Mouse (Mus musculus) urinary bladder, postnatal 4 days (tissue): ENCODE measurements around the gene Crygc.

Source experiments
- DNase-seq, 2 experiments: peaks; one replicate each; pipeline ENCODE4 v3.0.0; 2021 to 2022; ENCODE audit warnings: low spot score in 2 of 2

Gene Crygc

DNA sequence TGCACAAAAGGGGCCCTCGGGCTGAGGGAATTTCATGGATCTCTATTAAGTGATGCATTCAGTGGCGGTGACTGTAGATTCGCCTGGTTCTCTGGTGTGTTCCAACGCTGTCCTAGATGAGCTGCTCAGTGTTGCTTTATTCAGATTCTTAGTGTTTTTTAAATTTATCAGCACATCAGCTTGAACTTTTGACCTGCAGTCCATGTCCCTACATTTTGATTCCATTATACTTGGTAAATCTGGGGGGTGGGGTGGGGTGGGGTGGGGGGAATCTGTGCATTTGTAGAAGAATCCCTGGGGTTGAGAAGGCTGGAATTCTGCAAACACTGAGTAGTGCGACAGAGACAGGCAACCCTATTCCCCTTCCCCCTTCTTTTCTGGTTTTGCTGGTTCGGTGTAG, at the start of gene Crygc:
Gene Crygc (minus strand): TSS at position 101 of the 400 bp plus-strand sequence.
- DNase-seq = no peak

DNA sequence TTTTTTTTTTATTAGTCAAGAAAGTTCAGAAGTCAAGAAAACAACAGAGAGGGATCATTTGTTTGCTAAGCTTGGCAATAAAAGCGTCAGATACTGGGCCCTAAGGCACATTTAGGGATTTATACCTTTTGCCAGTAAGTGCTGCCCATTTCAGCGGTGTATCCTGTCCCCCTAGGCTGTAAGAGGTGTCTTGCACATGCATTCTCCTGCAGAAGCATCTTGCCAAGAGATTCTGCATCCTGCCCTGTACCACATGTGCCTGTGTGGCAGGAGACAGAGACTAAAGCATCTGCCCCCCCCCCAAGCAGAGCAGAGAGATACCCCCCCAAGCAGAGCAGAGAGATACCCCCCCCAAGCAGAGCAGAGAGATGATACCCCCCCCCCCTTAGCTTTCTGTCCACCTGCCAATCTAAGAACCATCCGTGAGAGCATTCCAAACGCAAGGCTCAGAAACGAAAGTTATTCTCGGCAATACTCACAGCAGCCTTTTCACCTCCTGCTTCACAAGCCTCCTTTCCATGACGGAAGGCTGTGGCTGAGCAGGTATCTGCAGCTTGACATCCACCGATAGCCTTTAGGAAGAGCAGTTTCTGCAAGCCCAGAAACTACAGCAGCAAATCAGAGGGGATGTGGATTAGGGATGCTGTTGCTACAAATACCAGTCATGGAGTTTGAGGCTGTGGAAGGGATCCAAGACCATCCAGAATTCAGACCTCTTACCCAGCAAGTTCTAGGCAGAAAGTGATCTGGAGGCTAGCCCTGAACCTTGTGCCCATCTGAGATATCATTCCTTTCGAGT, 49.3 kb upstream of the Crygc start, which contains the start of gene D630023F18Rik:
Gene D630023F18Rik (minus strand): TSS at position 641 of the 799 bp plus-strand sequence.
- no peak for DNase-seq

DNA sequence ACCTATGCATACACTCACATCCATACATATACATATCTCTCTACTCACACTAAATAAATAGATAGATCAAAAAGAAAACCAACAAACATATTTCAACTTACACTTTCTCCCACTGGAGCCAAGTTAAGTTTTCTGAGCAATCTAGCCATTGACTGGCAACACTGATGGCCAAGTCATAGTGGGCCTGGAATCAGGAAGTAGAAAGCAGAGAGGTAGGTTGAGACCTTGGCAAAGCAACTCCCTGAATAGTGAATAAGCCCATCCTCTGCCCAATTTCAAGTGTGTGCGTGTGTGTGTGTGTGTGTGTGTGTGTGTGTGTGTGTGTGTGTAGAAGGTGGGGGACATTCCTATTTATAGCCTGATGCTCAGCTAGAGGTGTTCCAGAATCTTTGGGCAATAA, 45.9 kb upstream of the Crygc start, which contains the start of gene Gm28845:
Gene Gm28845 (minus strand): TSS at position 121 of the 400 bp plus-strand sequence.
- DNase-seq = no peak

DNA sequence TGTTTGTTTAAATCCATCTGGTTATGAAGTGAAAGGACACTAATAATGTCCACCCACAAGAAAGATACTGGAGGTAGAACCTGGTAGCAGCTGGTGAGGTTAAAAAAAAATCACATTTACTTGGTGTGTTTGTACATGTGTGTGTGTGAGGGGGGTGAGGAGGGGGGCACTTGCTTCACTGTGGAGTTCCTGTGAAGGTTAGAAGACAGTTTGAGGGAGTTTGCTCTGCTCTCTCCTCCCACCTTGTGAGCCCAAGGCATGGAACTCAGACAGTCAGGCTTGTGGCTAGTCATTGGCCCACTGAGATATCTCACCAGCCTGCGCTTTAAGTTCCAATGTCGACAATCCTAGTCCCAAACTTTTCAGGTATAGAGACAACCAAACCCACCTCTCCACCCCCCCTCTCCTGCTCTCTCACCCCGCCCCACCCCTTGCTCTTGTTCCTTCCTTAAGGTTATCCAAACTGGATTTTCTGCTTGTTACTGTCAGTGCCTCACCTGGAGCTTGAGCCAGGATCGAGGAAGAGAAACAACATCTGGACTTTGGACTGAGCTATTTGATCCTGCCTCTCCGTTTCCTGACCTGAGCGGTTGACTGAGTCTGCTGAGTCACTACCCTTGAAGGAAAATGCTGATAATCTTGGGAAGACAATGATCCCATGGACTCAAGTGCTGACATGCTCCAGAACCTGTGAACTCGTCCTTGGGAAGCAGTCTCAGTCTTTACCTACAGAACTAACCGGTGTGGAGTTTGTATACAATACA, 44.8 kb upstream of the Crygc start:
- DNase-seq = no peak

DNA sequence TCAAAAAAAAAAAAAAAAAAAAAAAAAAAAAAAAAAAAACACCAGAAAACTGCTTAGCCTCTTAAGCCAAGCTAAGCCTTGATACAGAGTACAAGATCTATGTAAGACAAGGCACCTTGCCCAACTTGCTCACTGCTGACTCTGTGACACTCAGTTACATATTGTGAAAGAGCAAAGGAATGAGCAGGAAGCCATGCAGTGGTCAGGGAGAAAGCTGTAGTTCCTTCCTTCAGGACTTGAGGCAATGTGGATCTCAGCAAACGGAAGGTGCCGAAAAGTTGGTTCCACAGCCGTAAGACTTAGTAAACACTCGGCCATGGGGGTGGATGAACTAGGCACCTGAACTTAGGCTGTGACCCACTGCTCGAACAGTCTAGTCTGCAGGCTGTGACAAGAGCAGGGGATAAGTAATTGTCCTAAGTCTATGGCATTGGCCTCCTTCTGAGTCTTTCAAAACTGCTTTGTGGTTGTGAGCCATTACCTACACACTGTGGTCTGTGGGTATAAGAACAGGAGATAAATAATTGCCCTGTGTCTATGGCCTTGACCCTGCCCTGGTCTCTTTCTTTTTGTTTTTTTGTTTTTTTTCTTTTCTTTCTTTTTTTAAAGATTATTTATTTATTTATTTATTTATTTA, 40.2 kb upstream of the Crygc start:
- no peak for DNase-seq

DNA sequence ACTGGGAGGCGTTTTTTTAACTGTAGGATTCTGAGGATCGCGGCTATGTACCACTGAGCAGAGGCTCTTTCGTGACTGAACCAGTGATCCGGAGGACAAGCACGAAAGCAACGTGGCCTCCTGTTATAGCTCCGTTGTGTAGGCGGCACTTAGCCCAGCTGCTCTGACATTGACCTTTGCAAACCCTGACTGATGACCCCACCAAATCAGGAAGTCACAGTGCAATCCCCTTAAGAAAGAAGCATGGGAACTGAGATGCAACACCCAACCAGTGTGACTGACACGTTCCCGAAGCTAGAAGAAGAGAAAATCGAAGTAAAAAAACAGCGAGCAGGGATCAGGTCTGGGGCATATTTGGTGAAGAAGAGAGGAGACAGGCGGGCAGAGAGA, 39.3 kb upstream of the Crygc start:
- no peak for DNase-seq

DNA sequence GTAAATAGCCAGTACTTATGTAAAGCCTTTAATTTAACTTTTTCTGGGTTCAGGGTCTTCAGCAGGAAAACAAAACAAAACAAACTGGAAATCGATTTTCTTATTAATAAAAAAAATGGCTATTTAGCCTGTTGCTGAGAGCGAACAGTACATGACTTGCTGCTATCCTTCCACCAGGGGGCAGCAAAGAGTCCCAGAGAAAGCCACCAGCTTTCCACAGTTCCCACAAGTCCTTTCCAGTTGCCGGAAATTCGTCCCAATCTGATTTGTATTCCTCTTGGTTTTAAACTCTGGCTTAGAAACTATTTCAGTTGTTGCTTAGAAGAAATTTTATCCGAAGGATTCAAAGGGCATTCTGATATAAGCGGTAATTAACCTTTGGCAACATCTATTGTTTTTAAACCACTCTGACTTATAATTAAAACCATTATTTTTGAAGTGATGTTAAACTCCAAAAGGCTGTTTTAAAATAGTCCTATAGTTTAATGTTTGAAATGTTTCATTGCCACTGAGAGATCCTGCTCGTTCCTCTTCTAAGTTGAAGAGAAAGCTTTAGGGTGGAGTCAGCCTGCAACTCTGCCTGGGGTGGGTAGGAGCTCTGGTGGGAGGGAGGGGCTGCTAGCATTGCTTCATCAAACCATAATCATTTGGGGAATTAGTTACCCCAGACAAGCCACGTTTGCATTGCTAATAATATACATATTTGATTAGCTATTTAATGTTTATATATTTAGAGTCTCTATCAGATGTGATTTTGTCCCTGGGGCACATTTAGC, 38.7 kb upstream of the Crygc start:
- DNase-seq = peak; percentile 42 to 73

DNA sequence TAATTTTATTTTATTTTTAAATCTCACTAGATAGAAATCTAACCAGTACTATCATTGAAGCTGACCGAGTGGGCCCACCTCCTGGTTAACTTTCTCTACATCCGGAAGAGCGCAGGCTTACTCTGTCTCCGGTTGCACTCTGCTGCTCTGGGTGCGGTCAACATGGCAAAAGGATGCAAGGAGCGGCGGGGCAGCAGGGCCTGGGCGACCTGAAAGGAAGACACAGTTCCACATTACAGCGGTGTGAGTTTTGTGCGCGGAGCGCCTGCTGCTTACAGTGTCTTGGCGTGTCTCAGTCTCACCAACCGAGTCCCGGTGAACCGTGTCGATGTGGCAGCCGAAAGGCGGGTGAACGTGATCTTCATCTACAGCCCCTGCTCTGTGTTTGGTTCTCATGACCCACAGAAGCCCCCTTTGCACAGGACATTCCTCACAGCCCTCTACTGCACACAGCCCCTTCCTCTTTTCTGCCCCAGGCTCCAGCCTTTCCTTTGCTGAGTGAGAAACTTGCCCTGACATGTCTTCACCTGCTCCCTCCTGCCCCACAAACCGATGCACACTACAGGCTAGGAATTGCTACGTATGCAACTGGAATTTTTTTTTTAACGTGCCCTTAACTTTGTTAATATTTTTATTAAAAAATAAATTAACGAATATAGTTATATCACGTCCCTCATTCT, 36.4 kb upstream of the Crygc start:
- DNase-seq = no peak

DNA sequence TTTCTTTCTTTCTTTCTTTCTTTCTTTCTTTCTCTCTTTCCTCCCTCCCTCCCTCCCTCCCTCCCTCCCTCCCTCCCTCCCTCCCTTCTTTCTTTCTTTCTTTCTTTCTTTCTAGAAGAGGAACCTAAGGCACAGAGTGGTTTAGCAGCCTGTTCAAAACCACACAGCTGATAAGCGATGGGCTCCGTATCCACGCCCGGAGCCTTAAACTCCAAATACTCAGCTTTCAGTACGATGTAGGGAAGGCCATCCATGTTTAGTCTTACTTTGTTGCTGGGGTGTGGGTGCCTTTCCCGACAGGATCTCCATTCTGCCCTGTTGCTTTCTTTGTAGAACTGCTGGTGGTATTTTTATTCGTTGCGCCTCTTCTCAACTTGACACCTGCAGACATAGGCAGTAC, 35.7 kb upstream of the Crygc start:
- no peak for DNase-seq

DNA sequence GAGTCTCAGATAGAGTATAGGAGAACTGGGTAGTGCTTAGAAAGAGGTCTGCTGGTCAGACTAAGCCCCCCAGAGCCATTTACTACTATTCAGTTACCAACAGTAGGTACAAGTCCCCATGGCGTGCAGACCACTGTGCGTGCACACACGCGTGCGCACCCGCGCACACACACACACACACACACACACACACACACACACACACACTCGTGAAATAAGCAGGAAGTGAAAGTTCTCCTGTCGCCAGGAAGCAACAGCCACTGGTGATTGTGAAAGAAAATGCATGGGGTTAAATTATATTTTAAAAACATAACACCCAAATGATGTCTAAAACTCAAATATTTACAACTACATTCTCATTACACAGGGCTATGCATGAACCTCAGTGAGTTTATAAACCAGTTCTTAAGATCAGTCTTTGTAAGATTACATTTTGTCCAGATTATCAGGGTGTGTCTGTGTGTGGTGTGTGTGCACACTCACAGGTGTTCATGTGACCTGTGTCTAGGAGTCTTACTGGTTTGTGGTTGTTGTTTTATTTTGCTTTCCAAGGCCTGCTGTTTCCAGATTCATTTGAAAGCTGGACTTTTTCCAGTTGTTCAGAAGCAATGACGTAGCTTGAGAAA, 34.3 kb upstream of the Crygc start:
- DNase-seq = no peak

DNA sequence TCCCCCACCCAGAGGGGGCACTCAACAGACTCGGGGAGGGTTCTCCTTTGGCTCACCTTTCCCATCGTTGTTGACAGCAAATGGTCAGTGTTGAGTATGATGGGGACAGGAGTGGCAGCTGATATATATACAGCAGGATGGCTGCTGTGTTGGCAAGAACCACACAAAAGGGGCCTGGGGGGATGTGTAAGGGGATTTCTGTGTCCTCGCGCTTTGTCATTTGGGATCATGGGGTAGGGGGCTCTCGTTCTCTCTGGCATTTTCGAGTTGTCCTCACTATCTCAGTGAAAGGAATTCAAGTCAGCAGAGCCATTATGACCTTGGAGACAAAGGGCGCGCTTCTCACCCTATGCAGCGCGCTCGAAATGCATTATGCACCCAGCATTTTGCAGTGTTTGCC, 29.8 kb upstream of the Crygc start, which contains the start of gene Cryga:
Gene Cryga (minus strand): TSS at position 101 of the 400 bp plus-strand sequence.
- DNase-seq = no peak

DNA sequence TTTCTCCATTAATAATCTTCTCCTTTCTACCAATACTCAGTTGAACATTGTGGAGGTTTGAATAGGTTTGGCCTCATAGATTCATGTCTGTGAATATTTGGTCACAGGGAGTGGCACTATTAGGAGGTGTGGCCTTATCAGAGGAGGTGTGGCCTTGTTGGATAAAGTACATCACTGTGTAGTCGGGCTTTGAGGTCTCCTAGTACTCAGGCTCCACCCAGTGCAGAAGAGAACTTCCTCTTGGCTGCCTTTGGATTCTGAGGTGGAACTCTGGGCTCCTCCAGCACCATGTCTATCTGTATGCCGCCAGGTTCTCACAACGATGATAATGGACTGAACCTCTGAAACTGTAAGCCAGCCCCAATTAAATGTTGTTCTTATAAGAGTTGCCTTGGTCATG, 23.5 kb upstream of the Crygc start:
- no peak for DNase-seq

DNA sequence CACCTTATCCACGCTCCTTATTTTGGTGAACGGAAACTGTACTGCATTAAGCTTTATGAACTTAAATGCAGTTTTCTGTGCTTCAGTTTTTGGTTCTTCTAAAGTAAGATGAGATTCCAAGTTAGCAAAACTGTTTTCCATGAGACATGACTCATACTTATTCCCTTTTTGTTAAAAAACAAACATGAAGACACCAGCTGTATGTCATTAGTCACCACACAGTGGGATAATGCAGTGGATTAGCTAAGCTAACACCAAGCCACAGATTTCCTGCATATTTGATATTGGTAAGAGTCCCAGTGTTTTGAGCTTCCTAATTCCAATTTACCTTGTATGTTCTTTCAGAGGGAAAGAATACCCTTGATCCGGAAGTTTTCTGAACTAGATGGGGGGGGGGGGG, 18.1 kb upstream of the Crygc start:
- no peak for DNase-seq

DNA sequence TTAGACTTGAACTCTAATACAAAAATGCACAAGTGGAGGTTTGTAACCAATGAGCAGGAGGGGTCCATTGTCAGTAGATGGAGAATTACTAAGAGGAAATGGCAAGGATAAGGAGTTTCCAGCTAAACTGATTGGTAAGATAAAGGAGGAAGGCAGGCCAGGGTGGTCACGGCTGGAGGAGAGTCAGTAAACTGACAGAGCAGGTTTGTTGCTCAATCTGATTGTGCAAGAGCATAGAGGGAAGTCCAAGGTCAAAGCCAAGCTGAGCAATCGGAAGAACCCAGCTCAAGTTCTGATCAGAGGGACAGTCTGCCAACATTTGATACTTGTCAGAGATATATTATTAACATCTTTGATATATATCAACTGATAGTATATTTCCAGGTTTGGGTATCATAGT, 16.9 kb upstream of the Crygc start:
- no peak for DNase-seq

DNA sequence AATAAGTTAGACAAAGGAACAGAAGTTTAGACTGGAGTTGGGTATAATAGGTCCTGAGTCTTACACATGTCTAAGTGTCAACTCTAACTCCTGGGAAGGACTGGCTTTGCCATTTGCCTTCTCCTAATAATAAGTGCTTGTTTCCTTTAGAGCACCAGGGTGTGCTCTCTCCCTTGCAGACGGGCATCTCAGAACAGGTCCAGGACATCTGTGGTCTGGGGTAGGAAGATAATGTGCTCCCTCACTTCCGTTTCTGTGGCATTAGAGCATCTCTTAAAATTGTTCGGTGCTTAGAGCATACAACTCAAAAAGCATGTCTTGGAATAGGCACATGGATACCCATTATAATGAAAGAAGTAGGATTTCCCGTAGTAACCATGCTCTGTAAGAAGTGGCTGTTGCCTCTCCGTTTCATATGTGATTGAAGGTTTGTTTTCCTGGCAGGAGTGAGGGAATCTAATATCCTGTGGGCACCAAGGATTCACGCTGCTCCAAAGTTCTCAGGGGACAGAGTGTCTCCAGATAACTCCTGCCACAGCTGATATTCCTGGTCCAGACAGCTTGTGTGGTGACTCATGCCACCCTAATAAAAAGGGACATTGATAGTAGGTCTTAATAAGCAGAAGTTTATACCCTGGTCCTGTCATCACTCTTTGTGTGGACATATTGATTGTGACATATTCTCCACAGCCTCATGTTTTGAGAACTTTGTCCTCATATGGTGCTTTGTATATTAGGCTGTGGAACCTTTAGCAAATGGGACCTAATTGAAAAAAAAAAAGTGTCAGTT, 15.3 kb upstream of the Crygc start:
- DNase-seq = no peak

DNA sequence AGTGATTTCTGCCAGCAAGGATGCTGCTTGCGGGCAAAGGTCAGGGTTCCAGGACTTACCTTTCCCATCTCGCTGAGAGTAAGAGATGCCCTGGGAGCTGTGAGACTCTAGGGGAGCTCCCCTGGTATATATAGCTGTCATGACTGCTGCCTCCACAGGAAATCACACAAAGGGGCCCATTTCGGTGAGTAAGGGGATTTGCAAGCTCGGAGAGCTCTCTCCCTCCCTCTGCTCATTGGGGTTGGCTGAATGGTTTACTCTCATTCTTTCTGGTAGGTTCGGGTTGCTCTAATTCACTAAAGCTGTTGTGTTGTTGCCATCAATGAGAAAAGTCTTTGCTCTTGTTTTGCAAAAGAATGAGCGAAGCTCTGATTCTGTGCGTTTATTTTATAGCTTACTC, 8.7 kb upstream of the Crygc start, which contains the start of gene Crygb:
Gene Crygb (minus strand): TSS at position 101 of the 400 bp plus-strand sequence.
- DNase-seq = no peak

DNA sequence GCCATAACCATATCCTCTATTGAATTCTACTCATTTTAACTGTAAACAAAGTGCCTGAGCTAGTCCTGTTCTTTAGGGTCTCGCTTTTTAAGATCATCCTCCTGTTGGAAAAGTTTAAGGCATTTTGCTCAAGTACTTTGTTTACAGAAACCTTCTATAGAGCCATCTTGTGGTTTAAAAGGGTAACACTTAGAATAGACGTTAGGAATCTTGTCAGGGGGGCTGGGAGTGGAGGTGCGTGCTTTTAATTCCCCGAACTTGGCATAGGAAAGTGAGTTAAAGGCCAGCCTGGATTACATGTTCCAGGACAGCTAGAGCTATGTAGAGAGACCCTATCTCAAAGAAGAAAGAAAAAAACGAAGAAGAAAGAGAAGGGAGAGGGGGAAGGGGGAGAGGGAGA, 2.1 kb upstream of the Crygc start:
- DNase-seq = no peak

DNA sequence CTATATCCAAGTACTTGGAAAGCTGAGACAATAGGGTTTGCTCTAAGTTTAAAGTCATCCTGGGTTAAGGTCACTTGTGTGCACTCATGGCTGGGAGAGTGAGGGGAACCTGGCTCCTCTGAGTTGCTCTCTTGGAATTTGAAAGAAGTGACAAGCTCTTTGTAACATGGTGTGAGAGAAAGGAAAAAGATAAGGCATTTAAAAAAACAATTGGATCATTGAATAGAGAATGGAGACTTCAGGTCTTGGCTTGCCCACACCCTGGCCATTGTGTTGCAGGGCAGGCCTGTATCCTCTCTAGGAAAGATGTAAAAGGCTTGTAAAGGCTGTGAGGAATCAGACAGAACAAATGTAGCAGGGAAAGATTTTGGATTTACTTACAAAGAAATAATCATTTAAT, 5.6 kb downstream of the Crygc start:
- no peak for DNase-seq

DNA sequence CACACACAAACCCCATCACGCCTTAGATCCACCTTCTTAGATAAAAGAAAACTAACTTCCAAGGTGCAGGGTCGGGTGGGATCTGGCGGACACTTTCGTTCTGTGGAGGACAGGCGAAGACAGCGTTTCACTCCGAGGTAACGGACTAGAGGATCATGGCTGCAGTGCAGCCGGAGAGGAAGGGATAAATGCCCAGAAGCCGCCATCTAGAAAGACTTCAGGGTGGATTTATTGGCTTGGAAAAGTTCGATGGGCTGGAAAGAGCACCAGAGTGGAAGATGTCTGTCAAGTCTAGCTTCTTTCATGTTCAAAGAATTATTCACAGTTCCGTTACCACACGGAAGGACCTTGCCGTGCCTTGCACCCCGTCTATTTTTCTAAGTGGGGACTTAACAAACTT, 9.3 kb downstream of the Crygc start:
- DNase-seq = no peak

DNA sequence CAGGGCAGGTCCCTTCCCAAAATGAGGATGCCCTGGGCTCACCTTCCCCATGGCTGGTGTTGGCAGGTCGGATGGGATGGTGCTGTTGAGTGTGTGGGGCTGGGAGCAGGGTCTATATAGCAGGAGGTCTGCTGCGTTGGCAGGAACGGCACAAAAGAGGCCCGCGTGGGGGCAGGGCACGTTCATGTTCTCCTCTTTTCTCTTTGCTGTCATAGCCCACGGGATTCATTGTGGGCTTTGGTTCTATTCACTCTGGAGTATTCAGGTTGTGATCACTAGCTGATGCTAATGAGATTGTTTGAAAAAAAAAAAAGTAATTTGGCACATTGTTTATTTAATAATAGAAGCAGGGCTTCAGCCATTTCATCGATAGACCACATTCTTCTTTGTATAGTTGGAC, 10.1 kb downstream of the Crygc start, which contains the start of gene Crygd:
Gene Crygd (minus strand): TSS at position 101 of the 400 bp plus-strand sequence.
- no peak for DNase-seq
